Mouse (Mus musculus) neural tube, embryonic 12.5 days (tissue): Measurements from ENCODE around the gene Zbtb46. TPM values are rescaled to one million over a fixed set of nuclear protein-coding genes. Genes with fewer than 3 reads are reported as not detected.
A peak's percentile ranks its signal among the peaks of the same experiment; 100 is the strongest.

Source experiments
- ATAC-seq: fragments of 200-750 bp; cut with Nextera tagmentation; 2 replicates; pipeline ENCODE4 v1.8.0; 2017; ENCODE audit warnings: low read depth, mild to moderate bottlenecking, moderate TSS enrichment, moderate library complexity; ENCODE audit not compliant: low FRiP score
- H3K27ac ChIP-seq: fragments of 300-500 bp; sonication (generic); 2 replicates; pipeline ENCODE4 v1.5.1; 2016
- H3K27me3 ChIP-seq: fragments of 300-500 bp; sonication (generic); replicated peaks from 2 replicates; pipeline ENCODE4 v1.6.1; 2016; ENCODE audit warnings: mild to moderate bottlenecking
- H3K36me3 ChIP-seq: fragments of 300-500 bp; sonication (generic); 2 replicates; pipeline ENCODE4 v1.6.1; 2016; ENCODE audit warnings: mild to moderate bottlenecking
- H3K4me1 ChIP-seq: fragments of 300-500 bp; sonication (generic); 2 replicates; pipeline ENCODE4 v1.6.1; 2016
- H3K4me2 ChIP-seq: fragments of 300-500 bp; sonication (generic); replicated peaks from 2 replicates; pipeline ENCODE4 v1.6.1; 2016; ENCODE audit warnings: mild to moderate bottlenecking
- H3K4me3 ChIP-seq: fragments of 300-500 bp; sonication (generic); 2 replicates; pipeline ENCODE4 v1.5.1; 2016
- H3K9ac ChIP-seq: fragments of 300-500 bp; sonication (generic); 2 replicates; pipeline ENCODE4 v1.6.1; 2016; ENCODE audit warnings: mild to moderate bottlenecking
- H3K9me3 ChIP-seq: fragments of 300-500 bp; sonication (generic); 2 replicates; pipeline ENCODE4 v1.6.1; 2016; ENCODE audit warnings: mild to moderate bottlenecking
- WGBS: fragments of 180-500 bp; shearing (Covaris S2); methylation state at CpG from one replicate; pipeline ENCODE4 v1.1.7; 2016; 5-methylcytosine and 5-hydroxymethylcytosine counted together
- polyA plus RNA-seq: library from polyadenylated mRNA; unstranded; fragments of >200 nt; fragmentation: Nextera tagmentation; extraction: Ambion mirVana; gene quantifications from 2 replicates; pipeline ENCODE4 v1.2.1, GENCODE M21; 2016

Zbtb46 gene
- polyA plus RNA-seq, 1 experiment from 2014 or later: 27.2 TPM

GRCm38 (mm10) chr2:181461536-181462100, 2.4 kb upstream of the Zbtb46 start:
- H3K9me3 ChIP-seq: no peaks in the 10 kb centered on the region
- no peaks in the 10 kb centered on the region for H3K36me3 ChIP-seq
- 0 out of 2 replicates have a peak, but pooled peaks cover 3% of the 10 kb centered on the region for H3K27me3 ChIP-seq
- H3K4me1 ChIP-seq: peaks cover 17% of the 10 kb centered on the region
- H3K4me3 ChIP-seq: no peak overlapping the region
- ATAC-seq: no peak
- no peak overlapping the region for H3K27ac ChIP-seq
- 88% methylated on average over 1 of the region's 1 CpGs for WGBS
- no peak overlapping the region for H3K9ac ChIP-seq
- no peak overlapping the region for H3K4me2 ChIP-seq

DNA sequence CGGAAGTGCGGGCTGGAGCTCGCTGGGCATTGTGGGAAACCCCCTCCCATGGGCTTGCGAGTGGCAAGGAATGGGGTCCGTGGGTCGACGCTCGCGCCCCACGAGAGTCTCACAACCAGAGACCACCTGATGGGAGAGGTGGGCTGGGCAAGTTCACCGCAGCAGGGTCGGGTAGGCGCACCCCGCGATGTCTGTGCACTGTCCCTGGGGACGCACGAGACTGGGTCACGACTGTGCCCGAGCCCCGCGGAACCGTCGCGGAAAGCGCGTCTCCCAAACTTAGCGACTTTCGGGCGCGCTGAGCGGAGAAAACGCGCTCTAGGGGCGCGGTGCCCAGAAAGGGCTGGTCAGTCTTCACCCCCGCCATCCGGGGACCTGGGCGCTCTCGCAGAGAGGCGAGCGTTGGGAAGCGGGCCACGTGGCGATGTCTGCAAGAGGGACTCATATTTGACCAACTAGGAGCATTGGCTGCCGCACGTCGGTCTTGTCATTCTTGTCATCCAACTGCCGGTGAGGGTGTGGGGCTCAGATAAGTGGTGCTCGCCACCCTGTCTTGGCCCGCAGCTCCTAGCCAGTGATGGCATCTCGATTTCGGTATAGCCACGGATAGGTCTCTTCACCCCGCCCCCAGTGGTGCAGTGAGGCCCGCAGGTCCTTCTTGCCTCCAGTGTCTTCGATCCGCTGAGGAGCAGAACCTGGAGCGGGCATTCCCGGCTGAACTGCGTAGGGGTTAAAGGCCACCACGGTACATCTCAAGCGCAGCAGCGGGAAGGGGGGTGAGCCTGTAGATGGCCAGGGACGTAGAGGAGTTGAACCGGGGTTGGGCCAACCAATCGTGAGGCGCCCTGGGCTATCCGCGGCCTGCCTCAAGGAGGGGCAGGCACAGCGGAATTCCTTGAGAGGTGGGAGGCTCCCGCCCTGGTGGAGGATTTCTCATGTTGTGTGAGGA, 721 bp upstream of the Zbtb46 start:
- under 1% methylated on average over 71 of the region's 71 CpGs for WGBS
- Histone ChIP-seq H3K9ac (peak overlapping the region; percentile 88), H3K4me1 (peaks cover 17% of the 10 kb centered on the region), H3K36me3 (no peaks in the 10 kb centered on the region), H3K9me3 (no peaks in the 10 kb centered on the region), H3K27ac (no peak overlapping the region), H3K27me3 (0 out of 2 replicates have a peak, but pooled peaks cover 3% of the 10 kb centered on the region), H3K4me2 (peak overlapping the region; percentile 94), H3K4me3 (peak overlapping the region; percentile 96)
- ATAC-seq: peak; percentile 72

DNA sequence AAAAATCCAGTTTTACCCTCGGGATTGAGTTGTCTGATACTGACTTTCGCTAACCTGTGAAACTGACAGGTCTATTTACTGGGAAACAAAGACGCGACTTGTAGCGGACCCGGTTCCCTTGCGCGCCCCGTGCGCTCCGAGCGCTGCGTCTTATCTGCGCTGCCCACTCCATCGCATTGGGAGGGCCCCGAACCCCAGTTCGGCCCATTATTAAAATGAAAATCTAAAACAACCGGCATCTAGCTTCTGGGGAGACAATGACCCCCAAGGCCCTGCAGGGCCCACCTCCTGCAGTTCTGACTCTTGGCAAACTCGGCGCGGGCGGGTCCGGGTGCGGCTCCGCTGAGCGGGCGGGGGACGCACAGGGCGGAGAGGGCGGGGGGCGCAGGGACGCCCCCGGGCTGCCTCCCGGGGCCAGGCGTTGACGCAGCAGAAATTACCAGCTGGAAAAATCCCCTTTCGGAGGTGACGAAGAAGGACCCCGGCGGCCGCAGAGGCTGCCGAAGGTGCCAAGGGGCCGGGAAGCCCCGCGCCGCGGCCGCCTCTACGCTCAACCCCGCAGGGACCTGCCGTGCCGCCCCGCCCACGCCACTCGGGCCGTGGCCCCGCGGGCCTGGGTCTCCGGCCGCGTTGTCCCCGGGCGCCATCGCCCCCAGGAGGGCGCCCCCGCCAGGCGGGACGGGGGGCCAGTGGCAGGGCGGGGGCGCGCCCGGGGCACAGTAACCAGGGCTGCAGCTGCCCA, 644 bp downstream of the Zbtb46 start:
- Histone ChIP-seq H3K36me3 (no peaks in the 10 kb centered on the region), H3K4me3 (peak overlapping the region; percentile 96), H3K27me3 (0 out of 2 replicates have a peak, but pooled peaks cover 3% of the 10 kb centered on the region), H3K9ac (peak overlapping the region; percentile 88), H3K4me1 (peaks cover 17% of the 10 kb centered on the region), H3K27ac (peak overlapping the region; percentile 64), H3K4me2 (peak overlapping the region; percentile 94), H3K9me3 (no peaks in the 10 kb centered on the region)
- peak; percentile 4; the same call in 1 of the 2 replicates for ATAC-seq
- WGBS: under 1% methylated on average over 70 of the region's 72 CpGs

DNA sequence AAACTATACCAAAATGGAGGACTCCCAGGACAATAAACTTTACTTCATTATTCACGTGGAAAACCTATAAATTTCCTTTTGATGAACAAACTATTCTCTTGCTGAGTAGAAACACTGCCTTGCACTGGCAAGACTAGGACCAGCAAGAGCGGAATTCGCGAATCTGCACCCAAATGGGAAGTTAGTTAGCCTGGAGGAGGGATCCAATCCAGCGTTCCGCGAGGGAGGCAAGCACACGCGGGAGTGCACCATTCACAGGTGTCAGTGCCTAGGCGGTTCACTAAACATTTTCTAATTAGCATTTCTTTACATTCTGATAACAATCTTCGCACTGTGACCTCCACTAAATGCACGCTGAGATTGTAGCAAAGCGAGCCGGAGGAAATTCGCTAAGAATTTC, 1.4 kb downstream of the Zbtb46 start:
- H3K27me3 ChIP-seq: 0 out of 2 replicates have a peak, but pooled peaks cover 3% of the 10 kb centered on the region
- 5% methylated on average over 15 of the region's 15 CpGs for WGBS
- peak overlapping the region; percentile 96 for H3K4me3 ChIP-seq
- no peak overlapping the region for H3K27ac ChIP-seq
- H3K4me2 ChIP-seq: peak overlapping the region; percentile 94
- no peaks in the 10 kb centered on the region for H3K9me3 ChIP-seq
- 0 out of 2 replicates have a peak overlapping the region, but pooled peaks have one; percentile 88 for H3K9ac ChIP-seq
- H3K4me1 ChIP-seq: peaks cover 17% of the 10 kb centered on the region
- H3K36me3 ChIP-seq: no peaks in the 10 kb centered on the region
- ATAC-seq: no peak

- H3K36me3 ChIP-seq: no peaks in the 10 kb centered on the region
- H3K4me3 ChIP-seq: no peak overlapping the region
- 83% methylated on average over 2 of the region's 2 CpGs for WGBS
- no peak overlapping the region for H3K4me2 ChIP-seq
- no peak overlapping the region for H3K27ac ChIP-seq
- 0 out of 2 replicates have a peak, but pooled peaks cover 3% of the 10 kb centered on the region for H3K27me3 ChIP-seq
- no peak overlapping the region for H3K9ac ChIP-seq
- peaks cover 15% of the 10 kb centered on the region for H3K4me1 ChIP-seq
- no peaks in the 10 kb centered on the region for H3K9me3 ChIP-seq
- no peak for ATAC-seq
These were observed 3.3 kb downstream of the Zbtb46 start for GRCm38 (mm10) chr2:181455899-181456298.

GRCm38 (mm10) chr2:181453274-181453673, 6.0 kb downstream of the Zbtb46 start:
- Histone ChIP-seq H3K9ac (no peak overlapping the region), H3K27ac (no peak overlapping the region), H3K4me3 (no peak overlapping the region), H3K27me3 (0 out of 2 replicates have a peak, but pooled peaks cover 3% of the 10 kb centered on the region), H3K9me3 (no peaks in the 10 kb centered on the region), H3K4me1 (peaks cover 5% of the 10 kb centered on the region; the same call in 1 of the 2 replicates), H3K36me3 (no peaks in the 10 kb centered on the region), H3K4me2 (no peak overlapping the region)
- 53% methylated on average over 1 of the region's 1 CpGs for WGBS
- no peak for ATAC-seq

DNA sequence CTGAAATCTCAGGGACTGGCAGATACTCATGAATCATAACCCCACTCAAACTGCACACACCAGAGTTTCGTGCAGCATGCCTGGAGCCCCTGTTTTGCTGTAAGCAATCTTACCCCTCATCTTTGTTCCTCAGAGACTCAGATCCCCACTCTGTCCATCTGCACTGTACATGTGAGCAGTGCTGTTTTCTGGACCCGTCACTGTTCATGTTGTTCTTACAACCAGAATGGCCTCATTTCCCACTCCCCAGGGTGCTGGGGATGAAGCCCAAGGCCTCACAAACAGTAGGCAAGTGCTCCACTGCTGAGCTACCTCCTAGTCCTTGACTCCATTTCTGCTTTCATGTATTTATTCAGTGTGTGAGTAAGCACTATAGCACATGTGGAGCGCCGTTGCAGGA, 7.0 kb downstream of the Zbtb46 start:
- Histone ChIP-seq H3K4me2 (no peak overlapping the region), H3K27ac (no peak overlapping the region), H3K4me3 (no peak overlapping the region), H3K36me3 (no peaks in the 10 kb centered on the region), H3K9me3 (no peaks in the 10 kb centered on the region), H3K27me3 (0 out of 2 replicates have a peak, but pooled peaks cover 2% of the 10 kb centered on the region), H3K4me1 (no peaks in the 10 kb centered on the region), H3K9ac (no peak overlapping the region)
- ATAC-seq: no peak
- WGBS: 74% methylated on average over 4 of the region's 4 CpGs

GRCm38 (mm10) chr2:181443016-181443415, 16.2 kb downstream of the Zbtb46 start:
- Histone ChIP-seq H3K27me3 (no peaks in the 10 kb centered on the region), H3K4me3 (no peak overlapping the region), H3K27ac (no peak overlapping the region), H3K36me3 (no peaks in the 10 kb centered on the region), H3K4me1 (no peaks in the 10 kb centered on the region), H3K9ac (no peak overlapping the region), H3K9me3 (no peaks in the 10 kb centered on the region), H3K4me2 (no peak overlapping the region)
- ATAC-seq: no peak
- WGBS: 93% methylated on average over 2 of the region's 2 CpGs

DNA sequence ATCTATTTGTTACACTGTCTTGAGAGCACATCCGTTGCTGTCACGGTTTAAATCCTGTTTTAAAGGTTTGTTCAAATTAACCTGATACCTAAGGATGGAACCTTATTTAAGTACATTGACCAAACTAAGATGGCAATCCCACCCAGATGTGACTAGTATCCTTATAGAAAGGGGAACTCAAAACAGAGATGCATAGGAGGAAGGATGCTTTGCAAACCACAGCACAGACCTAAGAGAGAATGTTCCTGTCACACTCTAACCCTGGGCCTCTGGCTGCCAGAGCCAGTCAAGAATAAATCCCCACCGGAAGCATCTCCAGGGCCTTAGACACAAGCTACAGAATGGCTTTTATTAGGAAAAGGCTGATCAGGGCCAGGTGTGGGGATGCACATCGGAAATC, 21.1 kb downstream of the Zbtb46 start:
- 91% methylated on average over 4 of the region's 4 CpGs for WGBS

DNA sequence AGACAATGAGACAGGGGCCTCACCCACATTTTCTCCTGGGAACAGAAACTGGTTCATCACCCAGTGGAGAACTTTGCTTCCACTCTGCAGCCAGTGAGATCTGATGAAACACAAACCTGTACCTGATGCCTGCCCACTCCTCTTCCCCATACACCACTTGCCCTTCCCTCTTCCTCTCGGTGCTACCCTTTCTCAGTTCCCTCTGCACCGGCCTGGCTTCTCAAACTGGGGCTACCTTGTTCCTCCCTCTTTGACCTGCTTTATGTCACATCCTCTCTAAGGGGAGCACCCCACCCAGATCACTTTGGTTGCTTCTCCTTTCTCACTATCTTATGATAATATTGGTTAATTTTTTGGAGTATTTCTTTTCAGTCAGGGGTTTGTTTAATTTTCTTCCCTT, 23.0 kb downstream of the Zbtb46 start:
- Histone ChIP-seq H3K9me3 (no peaks in the 10 kb centered on the region), H3K4me1 (no peaks in the 10 kb centered on the region), H3K9ac (no peak overlapping the region), H3K4me2 (no peak overlapping the region), H3K4me3 (no peak overlapping the region), H3K36me3 (no peaks in the 10 kb centered on the region), H3K27me3 (no peaks in the 10 kb centered on the region), H3K27ac (no peak overlapping the region)
- WGBS: 84% methylated on average over 2 of the region's 2 CpGs
- no peak for ATAC-seq

More for the DNA sequence above, 21.1 kb downstream of the Zbtb46 start:
- Histone ChIP-seq H3K27me3 (no peaks in the 10 kb centered on the region), H3K27ac (no peak overlapping the region), H3K4me3 (no peak overlapping the region), H3K9me3 (no peaks in the 10 kb centered on the region), H3K9ac (no peak overlapping the region), H3K4me2 (no peak overlapping the region), H3K36me3 (no peaks in the 10 kb centered on the region), H3K4me1 (no peaks in the 10 kb centered on the region)
- ATAC-seq: no peak

GRCm38 (mm10) chr2:181423834-181424233, 35.4 kb downstream of the Zbtb46 start:
- ATAC-seq: no peak
- no peaks in the 10 kb centered on the region for H3K4me1 ChIP-seq

More at GRCm38 (mm10) chr2:181423834-181424233, 35.4 kb downstream of the Zbtb46 start:
- Histone ChIP-seq H3K9ac (no peak overlapping the region), H3K4me2 (no peak overlapping the region), H3K27me3 (no peaks in the 10 kb centered on the region), H3K4me3 (no peak overlapping the region), H3K9me3 (no peaks in the 10 kb centered on the region), H3K36me3 (peaks cover 23% of the 10 kb centered on the region), H3K27ac (no peak overlapping the region)
- 93% methylated on average over 9 of the region's 9 CpGs for WGBS
